Mouse (Mus musculus): Measurements from ENCODE around the gene Sry. TPM values are rescaled to one million over a fixed set of nuclear protein-coding genes. Genes with fewer than 3 reads are reported as not detected.

Gene Sry
- polyA plus RNA-seq (2014; fragmentation: Illumina TruSeq; extraction: RNeasy Lipid Tissue Mini Kit (QIAGEN cat#74804); ENCODE audit: low read depth, low replicate concordance) = not detected

GRCm38 (mm10) chrY:2663558-2663957 lies at the start of gene Sry:
Gene Sry (minus strand): TSS chrY:2663658.

Other genes starting within 250 kb of the Sry start
- gene H2al2c, start 64.6 kb downstream of the Sry start, polyA plus RNA-seq (2014; fragmentation: Illumina TruSeq; extraction: RNeasy Lipid Tissue Mini Kit (QIAGEN cat#74804); ENCODE audit: low read depth, low replicate concordance) = not detected
- gene H2al2b, start 57.0 kb upstream of the Sry start, polyA plus RNA-seq (2014; fragmentation: Illumina TruSeq; extraction: RNeasy Lipid Tissue Mini Kit (QIAGEN cat#74804); ENCODE audit: low read depth, low replicate concordance) = not detected
- not detected for gene Gm4064, start 132.5 kb upstream of the Sry start, polyA plus RNA-seq (2014; fragmentation: Illumina TruSeq; extraction: RNeasy Lipid Tissue Mini Kit (QIAGEN cat#74804); ENCODE audit: low read depth, low replicate concordance)
- 0.20 TPM for gene Rbmy, start 167.0 kb upstream of the Sry start, polyA plus RNA-seq (2014; fragmentation: Illumina TruSeq; extraction: RNeasy Lipid Tissue Mini Kit (QIAGEN cat#74804); ENCODE audit: low read depth, low replicate concordance)
- not detected for gene Gm10256, start 167.0 kb upstream of the Sry start, polyA plus RNA-seq (2014; fragmentation: Illumina TruSeq; extraction: RNeasy Lipid Tissue Mini Kit (QIAGEN cat#74804); ENCODE audit: low read depth, low replicate concordance)
- gene Gm10352, start 237.3 kb upstream of the Sry start, polyA plus RNA-seq (2014; fragmentation: Illumina TruSeq; extraction: RNeasy Lipid Tissue Mini Kit (QIAGEN cat#74804); ENCODE audit: low read depth, low replicate concordance) = not detected